Mouse (Mus musculus) forebrain, embryonic 13.5 days (tissue): ENCODE results near the gene Krtap6-2. TPM values are rescaled to one million over a fixed set of nuclear protein-coding genes. Genes with fewer than 3 reads are reported as not detected.

ENCODE experiments used
- ATAC-seq: fragments of 200-750 bp; cut with Nextera tagmentation; 2 replicates; pipeline ENCODE4 v1.8.0; 2017
- H3K27ac ChIP-seq: fragments of 300-500 bp; sonication (generic); 2 replicates; pipeline ENCODE4 v1.5.1; 2015; ENCODE audit warnings: inconsistent platforms, mild to moderate bottlenecking, moderate library complexity
- H3K27me3 ChIP-seq: fragments of 300-500 bp; sonication (generic); 2 replicates; pipeline ENCODE4 v1.6.1; 2015; ENCODE audit warnings: mild to moderate bottlenecking, inconsistent platforms
- H3K36me3 ChIP-seq: fragments of 300-500 bp; sonication (generic); 2 replicates; pipeline ENCODE4 v1.6.1; 2015; ENCODE audit warnings: mild to moderate bottlenecking, inconsistent platforms; ENCODE audit not compliant: poor library complexity, severe bottlenecking
- H3K4me1 ChIP-seq: fragments of 300-500 bp; sonication (generic); 2 replicates; pipeline ENCODE4 v1.6.1; 2015; ENCODE audit warnings: inconsistent platforms
- H3K4me2 ChIP-seq: fragments of 300-500 bp; sonication (generic); 2 replicates; pipeline ENCODE4 v1.6.1; 2015; ENCODE audit warnings: inconsistent platforms, mild to moderate bottlenecking, moderate library complexity
- H3K4me3 ChIP-seq: fragments of 300-500 bp; sonication (generic); 2 replicates; pipeline ENCODE4 v1.5.1; 2015; ENCODE audit warnings: mild to moderate bottlenecking, inconsistent platforms
- H3K9ac ChIP-seq: fragments of 300-500 bp; sonication (generic); 2 replicates; pipeline ENCODE4 v1.6.1; 2015; ENCODE audit warnings: mild to moderate bottlenecking, inconsistent platforms
- H3K9me3 ChIP-seq: fragments of 300-500 bp; sonication (generic); replicated peaks from 2 replicates; pipeline ENCODE4 v1.6.1; 2016; ENCODE audit warnings: inconsistent platforms
- WGBS: fragments of 180-500 bp; shearing (Covaris S2); methylation state at CpG from one replicate; pipeline ENCODE4 v1.1.7; 2015; 5-methylcytosine and 5-hydroxymethylcytosine counted together
- polyA plus RNA-seq: library from polyadenylated mRNA; unstranded; fragments of >200 nt; fragmentation: Nextera tagmentation; extraction: Ambion mirVana; gene quantifications from 2 replicates; pipeline ENCODE4 v1.2.1, GENCODE M21; 2015

Krtap6-2 gene
- polyA plus RNA-seq = not detected in 2 replicates

GRCm38 (mm10) chr16:89420011-89420410, at the start of gene Krtap6-2:
Gene Krtap6-2 (minus strand): TSS chr16:89420111.
- Histone ChIP-seq H3K4me2 (no peak within 1 kb of the TSS), H3K9ac (no peak within 1 kb of the TSS), H3K27me3 (no peaks in the 10 kb centered on the region), H3K9me3 (no peaks in the 10 kb centered on the region), H3K27ac (no peak within 1 kb of the TSS), H3K4me3 (no peak within 1 kb of the TSS), H3K4me1 (no peaks in the 10 kb centered on the region), H3K36me3 (no peaks in the 10 kb centered on the region)
- no peak for ATAC-seq
- 95% methylated on average over 3 of the region's 3 CpGs for WGBS

GRCm38 (mm10) chr16:89461189-89461588, 41.3 kb upstream of the Krtap6-2 start:
- WGBS = 89% methylated on average over 5 of the region's 5 CpGs

GRCm38 (mm10) chr16:89429586-89429985, 9.7 kb upstream of the Krtap6-2 start:
- peak; percentile 77 for ATAC-seq
- 79% methylated on average over 2 of the region's 2 CpGs for WGBS

More at GRCm38 (mm10) chr16:89461189-89461588, 41.3 kb upstream of the Krtap6-2 start:
- Histone ChIP-seq H3K4me3 (no peak overlapping the region), H3K36me3 (no peaks in the 10 kb centered on the region), H3K9me3 (no peaks in the 10 kb centered on the region), H3K27ac (no peak overlapping the region), H3K9ac (no peak overlapping the region), H3K27me3 (no peaks in the 10 kb centered on the region), H3K4me1 (no peaks in the 10 kb centered on the region), H3K4me2 (no peak overlapping the region)
- ATAC-seq = no peak

DNA sequence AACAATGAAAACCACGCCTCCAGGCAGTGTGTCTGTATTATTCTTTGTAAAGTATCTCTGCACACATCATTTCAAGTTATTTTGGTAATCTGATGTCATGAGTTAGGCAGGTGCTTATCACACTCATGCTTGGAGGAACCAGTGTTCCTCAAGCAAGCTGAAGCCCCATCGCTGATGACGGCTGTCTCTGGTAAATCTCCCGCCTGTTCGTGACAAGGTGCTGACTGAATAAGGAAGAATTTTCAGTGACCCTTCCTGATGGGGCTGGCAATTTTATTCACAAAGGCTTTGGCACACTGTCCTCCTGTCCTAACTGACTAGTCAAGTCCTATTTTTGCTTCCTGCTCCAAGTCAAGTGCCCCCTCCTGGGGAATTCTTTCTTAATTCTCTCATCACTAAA, 5.4 kb upstream of the Krtap6-2 start:
- no peaks in the 10 kb centered on the region for H3K4me1 ChIP-seq
- no peak overlapping the region for H3K9ac ChIP-seq
- H3K36me3 ChIP-seq = no peaks in the 10 kb centered on the region
- no peak overlapping the region for H3K27ac ChIP-seq
- H3K4me2 ChIP-seq = no peak overlapping the region
- H3K4me3 ChIP-seq = no peak overlapping the region
- no peaks in the 10 kb centered on the region for H3K27me3 ChIP-seq
- WGBS = 94% methylated on average over 5 of the region's 5 CpGs
- no peak for ATAC-seq
- no peaks in the 10 kb centered on the region for H3K9me3 ChIP-seq

More at GRCm38 (mm10) chr16:89429586-89429985, 9.7 kb upstream of the Krtap6-2 start:
- Histone ChIP-seq H3K27ac (no peak overlapping the region), H3K4me1 (no peaks in the 10 kb centered on the region), H3K4me2 (no peak overlapping the region), H3K36me3 (no peaks in the 10 kb centered on the region), H3K27me3 (no peaks in the 10 kb centered on the region), H3K4me3 (no peak overlapping the region), H3K9ac (no peak overlapping the region), H3K9me3 (no peaks in the 10 kb centered on the region)

- no peaks in the 10 kb centered on the region for H3K9me3 ChIP-seq
- no peak for ATAC-seq
- H3K27me3 ChIP-seq = no peaks in the 10 kb centered on the region
- no peak overlapping the region for H3K4me2 ChIP-seq
- H3K9ac ChIP-seq = no peak overlapping the region
- no peak overlapping the region for H3K27ac ChIP-seq
- 92% methylated on average over 3 of the region's 3 CpGs for WGBS
- H3K4me1 ChIP-seq = no peaks in the 10 kb centered on the region
- no peaks in the 10 kb centered on the region for H3K36me3 ChIP-seq
- H3K4me3 ChIP-seq = no peak overlapping the region
Observed at GRCm38 (mm10) chr16:89416311-89416710, 3.6 kb downstream of the Krtap6-2 start.

- WGBS = 46% methylated on average over 5 of the region's 5 CpGs
- Histone ChIP-seq H3K36me3 (no peaks in the 10 kb centered on the region), H3K4me1 (no peaks in the 10 kb centered on the region), H3K9me3 (no peaks in the 10 kb centered on the region), H3K4me3 (no peak overlapping the region), H3K27ac (no peak overlapping the region), H3K4me2 (no peak overlapping the region), H3K27me3 (no peaks in the 10 kb centered on the region), H3K9ac (no peak overlapping the region)
- no peak for ATAC-seq
Observed at GRCm38 (mm10) chr16:89410345-89411068, 9.4 kb downstream of the Krtap6-2 start.

GRCm38 (mm10) chr16:89403768-89404167, 16.1 kb downstream of the Krtap6-2 start, which contains the start of gene Krtap21-1:
Gene Krtap21-1 (minus strand): TSS chr16:89403868.
- H3K9me3 ChIP-seq = no peaks in the 10 kb centered on the region
- 88% methylated on average over 2 of the region's 2 CpGs for WGBS
- H3K4me1 ChIP-seq = no peaks in the 10 kb centered on the region
- no peaks in the 10 kb centered on the region for H3K27me3 ChIP-seq
- H3K27ac ChIP-seq = no peak within 1 kb of the TSS
- H3K9ac ChIP-seq = no peak within 1 kb of the TSS
- no peak within 1 kb of the TSS for H3K4me2 ChIP-seq
- no peak within 1 kb of the TSS for H3K4me3 ChIP-seq
- no peak for ATAC-seq
- no peaks in the 10 kb centered on the region for H3K36me3 ChIP-seq

GRCm38 (mm10) chr16:89372734-89373461, 47.0 kb downstream of the Krtap6-2 start:
- Histone ChIP-seq H3K9me3 (no peaks in the 10 kb centered on the region), H3K27me3 (no peaks in the 10 kb centered on the region), H3K4me2 (no peak overlapping the region), H3K27ac (no peak overlapping the region), H3K4me1 (no peaks in the 10 kb centered on the region), H3K9ac (no peak overlapping the region), H3K36me3 (no peaks in the 10 kb centered on the region), H3K4me3 (no peak overlapping the region)
- WGBS = 30% methylated on average over 2 of the region's 2 CpGs
- ATAC-seq = peak; percentile 68; the same call in 1 of the 2 replicates

Other genes starting within 250 kb of the Krtap6-2 start
- not detected in 2 replicates for gene 1110057P08Rik, start 245.4 kb downstream of the Krtap6-2 start, polyA plus RNA-seq
- gene Krtap20-2, start 214.2 kb downstream of the Krtap6-2 start, polyA plus RNA-seq = not detected in 2 replicates
- gene Krtap21-1, start 16.2 kb downstream of the Krtap6-2 start, polyA plus RNA-seq = not detected in 2 replicates
- not detected in 2 replicates for gene Krtap8-1, start 67.8 kb upstream of the Krtap6-2 start, polyA plus RNA-seq
- not detected in 2 replicates for gene Krtap7-1, start 88.2 kb upstream of the Krtap6-2 start, polyA plus RNA-seq
- gene Krtap11-1, start 151.1 kb upstream of the Krtap6-2 start, polyA plus RNA-seq = not detected in 2 replicates